Mouse (Mus musculus): ENCODE results near the gene Fars2.

The Fars2 gene

GRCm38 (mm10) chr13:36589092-36589491, 471.9 kb downstream of the Fars2 start:
- DNase-seq, result no peak

GRCm38 (mm10) chr13:36592291-36592690, 475.1 kb downstream of the Fars2 start:
- DNase-seq, result no peak

- no peak for DNase-seq
These were observed 489.5 kb downstream of the Fars2 start for GRCm38 (mm10) chr13:36606717-36607116.

- no peak for DNase-seq
These were observed 490.7 kb downstream of the Fars2 start for GRCm38 (mm10) chr13:36607871-36608270.

- no peak for DNase-seq
These were observed 493.2 kb downstream of the Fars2 start for GRCm38 (mm10) chr13:36610426-36610825.

- DNase-seq, result no peak
These were observed 495.9 kb downstream of the Fars2 start for GRCm38 (mm10) chr13:36612785-36613750.

- DNase-seq, result no peak
These were observed 503.5 kb downstream of the Fars2 start for GRCm38 (mm10) chr13:36620498-36621332.

- no peak for DNase-seq
These were observed 504.1 kb downstream of the Fars2 start for GRCm38 (mm10) chr13:36621333-36621659.

GRCm38 (mm10) chr13:36623556-36623955, 506.3 kb downstream of the Fars2 start:
- no peak for DNase-seq

GRCm38 (mm10) chr13:36629154-36629553, 511.9 kb downstream of the Fars2 start:
- no peak for DNase-seq

GRCm38 (mm10) chr13:36648257-36648656, 531.0 kb downstream of the Fars2 start:
- DNase-seq, result no peak

- no peak for DNase-seq
These were observed 537.0 kb downstream of the Fars2 start for GRCm38 (mm10) chr13:36654251-36654650.

GRCm38 (mm10) chr13:36679345-36679744, 562.1 kb downstream of the Fars2 start:
- no peak for DNase-seq

- no peak for DNase-seq
These were observed 563.6 kb downstream of the Fars2 start for GRCm38 (mm10) chr13:36680690-36681355.

GRCm38 (mm10) chr13:36683581-36683980, 566.4 kb downstream of the Fars2 start:
- DNase-seq, result peak; percentile 12

- peak; percentile 5 for DNase-seq
These were observed 578.4 kb downstream of the Fars2 start for GRCm38 (mm10) chr13:36695516-36696201.

GRCm38 (mm10) chr13:36696351-36696771, 579.1 kb downstream of the Fars2 start:
- peak; percentile 11 for DNase-seq

GRCm38 (mm10) chr13:36707088-36707690, 590.0 kb downstream of the Fars2 start:
- DNase-seq, result no peak

GRCm38 (mm10) chr13:36714101-36714500, 596.9 kb downstream of the Fars2 start:
- DNase-seq, result no peak

GRCm38 (mm10) chr13:36716708-36717107, 599.5 kb downstream of the Fars2 start:
- no peak for DNase-seq

- DNase-seq, result no peak
These were observed 600.2 kb downstream of the Fars2 start for GRCm38 (mm10) chr13:36717376-36717775.

All from lung, postnatal 14 days (tissue).